Mouse (Mus musculus): ENCODE measurements around the gene Mmp20.

Mmp20 gene

GRCm38 (mm10) chr9:7627931-7628330, at the start of gene Mmp20:
Gene Mmp20, plus strand, starts transcription at chr9:7628231.
- DNase-seq (ENCODE audit: low read depth, low spot score): no peak

- no peak for DNase-seq (ENCODE audit: low read depth, low spot score)
These were observed 38.0 kb upstream of the Mmp20 start for GRCm38 (mm10) chr9:7590063-7590462.

- DNase-seq (ENCODE audit: low read depth, low spot score): no peak
These were observed 34.7 kb upstream of the Mmp20 start for GRCm38 (mm10) chr9:7593272-7593812.

- DNase-seq (ENCODE audit: low read depth, low spot score): peak; percentile 66
These were observed 33.1 kb upstream of the Mmp20 start for GRCm38 (mm10) chr9:7594816-7595540.

GRCm38 (mm10) chr9:7602982-7603742, 24.9 kb upstream of the Mmp20 start:
- peak; percentile 43 for DNase-seq (ENCODE audit: low read depth, low spot score)

- DNase-seq (ENCODE audit: low read depth, low spot score): no peak
These were observed 24.0 kb upstream of the Mmp20 start for GRCm38 (mm10) chr9:7604005-7604404.

GRCm38 (mm10) chr9:7605638-7606037, 22.4 kb upstream of the Mmp20 start:
- no peak for DNase-seq (ENCODE audit: low read depth, low spot score)

GRCm38 (mm10) chr9:7622582-7622981, 5.4 kb upstream of the Mmp20 start:
- DNase-seq (ENCODE audit: low read depth, low spot score): no peak

- DNase-seq (ENCODE audit: low read depth, low spot score): no peak
These were observed 5.9 kb downstream of the Mmp20 start for GRCm38 (mm10) chr9:7633936-7634335.

- no peak for DNase-seq (ENCODE audit: low read depth, low spot score)
These were observed 19.9 kb downstream of the Mmp20 start for GRCm38 (mm10) chr9:7647901-7648300.

GRCm38 (mm10) chr9:7650397-7651180, 22.6 kb downstream of the Mmp20 start:
- DNase-seq (ENCODE audit: low read depth, low spot score): no peak

GRCm38 (mm10) chr9:7652351-7653085, 24.5 kb downstream of the Mmp20 start:
- DNase-seq (ENCODE audit: low read depth, low spot score): no peak

- DNase-seq (ENCODE audit: low read depth, low spot score): no peak
These were observed 29.9 kb downstream of the Mmp20 start for GRCm38 (mm10) chr9:7657946-7658345.

- DNase-seq (ENCODE audit: low read depth, low spot score): no peak
These were observed 31.5 kb downstream of the Mmp20 start for GRCm38 (mm10) chr9:7659469-7660020.

GRCm38 (mm10) chr9:7661371-7661770, 33.3 kb downstream of the Mmp20 start:
- DNase-seq (ENCODE audit: low read depth, low spot score): no peak

- no peak for DNase-seq (ENCODE audit: low read depth, low spot score)
These were observed 41.6 kb downstream of the Mmp20 start for GRCm38 (mm10) chr9:7669674-7670073.

- DNase-seq (ENCODE audit: low read depth, low spot score): no peak
These were observed 45.0 kb downstream of the Mmp20 start for GRCm38 (mm10) chr9:7672985-7673384.

GRCm38 (mm10) chr9:7678154-7678837, 50.3 kb downstream of the Mmp20 start:
- DNase-seq (ENCODE audit: low read depth, low spot score): no peak

GRCm38 (mm10) chr9:7682081-7682618, 54.1 kb downstream of the Mmp20 start:
- no peak for DNase-seq (ENCODE audit: low read depth, low spot score)

- DNase-seq (ENCODE audit: low read depth, low spot score): no peak
These were observed 58.0 kb downstream of the Mmp20 start for GRCm38 (mm10) chr9:7686024-7686423.

Data from retina, postnatal 7 days (tissue).